Mouse (Mus musculus) heart, adult 10 weeks (tissue): ENCODE results near the gene Sertad4. TPM values are rescaled to one million over a fixed set of nuclear protein-coding genes. Genes with fewer than 3 reads are reported as not detected.

Experiments used
- polyA plus RNA-seq: library from polyadenylated mRNA; stranded (reverse); fragments of 350-450 nt; fragmentation: Illumina TruSeq; extraction: RNeasy Lipid Tissue Mini Kit (QIAGEN cat#74804); gene quantifications from one replicate; pipeline ENCODE4 v1.2.3, GENCODE M21; 2014; ENCODE audit warnings: low read depth, low replicate concordance

Sertad4 gene
- polyA plus RNA-seq, result 6.7 TPM

GRCm38 (mm10) chr1:192855474-192856230 is at the start of gene Sertad4:
Gene Sertad4, minus strand, starts transcription at chr1:192855756.

Other genes starting within 250 kb of the Sertad4 start
- 1.0 TPM for gene Hhat, start 84.5 kb downstream of the Sertad4 start, polyA plus RNA-seq
- not detected for gene Syt14, start 180.0 kb upstream of the Sertad4 start, polyA plus RNA-seq